Comparison of ENCODE assay signal across 9 mouse cellular contexts in the genomic region with DNA sequence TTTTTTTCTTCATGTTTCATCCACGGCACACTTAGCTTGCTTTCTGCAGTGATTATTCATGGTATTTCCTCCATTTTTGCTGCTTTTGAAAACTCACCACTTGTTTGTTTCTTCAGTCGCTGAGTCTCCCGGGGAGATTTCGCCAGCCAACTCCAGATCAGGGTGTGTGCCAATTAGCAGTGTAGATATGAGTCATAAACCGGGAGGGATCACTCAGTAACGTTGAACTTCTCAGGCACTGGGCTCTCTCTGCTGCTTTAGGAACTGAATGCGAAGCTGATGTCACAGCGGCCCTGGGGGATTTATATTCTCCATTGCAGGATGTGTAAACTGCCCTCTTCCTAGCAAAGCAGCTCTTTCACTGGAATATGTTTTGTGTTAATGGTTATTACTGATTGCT. TPM values are rescaled to one million over a fixed set of nuclear protein-coding genes. Genes with fewer than 3 reads are reported as not detected.
DNase-seq lines count a peak whose midpoint lies in the region; ATAC-seq lines count a peak whose summit lies in the region.
"Had no signal": no experiment of that assay in that cellular context is flagged by ENCODE, and none has a peak within 500 bp of the region (broad histone marks: within the 10 kb centered on the region; RNA-seq: fewer than 3 reads in every experiment).

No protein-coding gene starts in this region.

- DNase-seq in 416B (ENCODE audit: low read depth) = peak; percentile 79
- peak; percentile 92 for DNase-seq in NIH3T3 (ENCODE audit: low read depth)
- DNase-seq in gastrocnemius, postnatal 25 days = peak; percentile 75
- peak; percentile 23 to 30 for DNase-seq in layer of hippocampus, postnatal 36 days
- peak; percentile 14 for DNase-seq in right cerebral cortex, postnatal 14 days
- DNase-seq in spleen, postnatal 36 days (ENCODE audit: low spot score in 2 of 2) = no peak
- no peak for DNase-seq in thymus, adult 18-20 months

- H3K36me3 ChIP-seq in midbrain, embryonic 15.5 days (replicated peaks) = no peaks in the 10 kb centered on the region

- no peak overlapping the region for H3K9ac ChIP-seq in midbrain, embryonic 15.5 days

- peaks cover 4% of the 10 kb centered on the region; the same call in 1 of the 2 replicates for H3K4me1 ChIP-seq in midbrain, embryonic 15.5 days

- H3K4me2 ChIP-seq in midbrain, embryonic 15.5 days = no peak overlapping the region

- H3K4me3 ChIP-seq in midbrain, embryonic 15.5 days = no peak overlapping the region

- H3K9me3 ChIP-seq in midbrain, embryonic 15.5 days = no peaks in the 10 kb centered on the region

- 64% methylated on average over 8 of the region's 8 CpGs for WGBS in midbrain, embryonic 15.5 days

- H3K27ac ChIP-seq in midbrain, embryonic 15.5 days = no peak overlapping the region
- H3K27ac ChIP-seq: kidney, postnatal 0 days had no signal

- ATAC-seq in midbrain, embryonic 15.5 days (replicated peaks) = no peak

- no peaks in the 10 kb centered on the region for H3K27me3 ChIP-seq in midbrain, embryonic 15.5 days (replicated peaks)

RNA-seq across cellular contexts. Expression of a gene that starts 15.8 kb away (rescaled TPM):
- 1 to 10 TPM; 1.3 to 2.2 TPM for total RNA-seq in gastrocnemius, postnatal 25 days (2021)
- 1 to 10 TPM; 4.8 to 5.9 TPM for total RNA-seq in layer of hippocampus, postnatal 36 days (2021)
- 2.4 and 2.7 TPM in 2 replicates for polyA plus RNA-seq in midbrain, embryonic 15.5 days (2015; fragmentation: Nextera tagmentation; extraction: Ambion mirVana)

Comparison
In these comparisons a context has a peak if more than half of its experiments do, and no peak if none do; other contexts are left out.
1. DNase-seq: peak in 416B (single experiment), NIH3T3 (single experiment), gastrocnemius, postnatal 25 days (single experiment), layer of hippocampus, postnatal 36 days (2 of 2) and right cerebral cortex, postnatal 14 days (single experiment); none in spleen, postnatal 36 days (0 of 2) and thymus, adult 18-20 months (0 of 2).